17 mouse cellular contexts compared by ENCODE assay signal in the genomic region with DNA sequence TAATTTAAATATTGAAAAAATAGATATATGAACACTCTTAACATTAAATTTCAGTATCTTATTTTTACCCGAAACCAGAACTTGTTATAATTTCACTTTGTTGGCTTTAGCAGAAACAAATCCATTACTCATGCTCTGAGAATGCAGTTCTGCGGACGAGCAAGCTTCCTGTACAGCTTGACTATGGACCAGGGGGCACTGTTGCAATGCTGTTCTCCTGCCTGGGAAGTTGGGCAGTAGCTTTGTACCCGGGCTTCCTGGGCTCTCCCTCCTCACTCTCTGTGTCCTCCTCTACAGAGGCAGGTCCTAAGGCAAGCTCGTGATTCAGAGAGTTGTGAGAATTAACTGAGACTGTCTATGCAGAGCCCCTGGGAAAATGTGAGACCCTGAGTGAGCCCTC.
A peak's percentile ranks its signal among the peaks of the same experiment; 100 is the strongest.
DNase-seq lines count a peak whose midpoint lies in the region; ATAC-seq and TF ChIP-seq lines count a peak whose summit lies in the region.
"Had no signal": no experiment of that assay in that cellular context is flagged by ENCODE, and none has a peak within 500 bp of the region (broad histone marks: within the 10 kb centered on the region; RNA-seq: fewer than 3 reads in every experiment).

No protein-coding gene starts in this region.

- ATAC-seq in activated CD4-positive, CD25-positive, alpha-beta regulatory T cell, adult 4 months = no peak
- ATAC-seq in megakaryocyte progenitor cell, adult 5-6 weeks (replicated peaks; ENCODE audit: poor library complexity) = no peak
- ATAC-seq: inflammation-experienced regulatory T-cells, adult 6 months had no signal

- DNase-seq in adrenal gland, postnatal 10 days = peak; percentile 31
- DNase-seq in adrenal gland, adult 8-10 months = no peak
- DNase-seq in layer of hippocampus, adult 2 months (ENCODE audit: low spot score in 2 of 2) = no peak
- no peak for DNase-seq in layer of hippocampus, adult 8-10 months (ENCODE audit: low spot score in 2 of 2)
- DNase-seq in right cerebral cortex, postnatal 10 days (ENCODE audit: low spot score in 2 of 2) = peak; percentile 34 to 45
- DNase-seq in right cerebral cortex, adult 18-20 months = no peak
- DNase-seq: cerebellum, adult 11-12 months; cerebellum, postnatal 25 days; heart, adult 18-20 months; kidney, adult 8-10 months; liver, embryonic 13.5 days; retina, postnatal 1 day had no signal

- no peak overlapping the region for H3K27ac ChIP-seq in layer of hippocampus, adult 2 months
- H3K27ac ChIP-seq: limb, embryonic 13.5 days; liver, embryonic 13.5 days; stomach, postnatal 0 days had no signal

- no peak overlapping the region for H3K4me3 ChIP-seq in layer of hippocampus, adult 2 months
- H3K4me3 ChIP-seq: limb, embryonic 13.5 days; liver, embryonic 13.5 days had no signal

- peak; percentile 47 for TF ChIP-seq CTCF in layer of hippocampus, adult 2 months (conservative IDR thresholded peaks at IDR 0.05)

Comparison
In these comparisons a context has a peak if more than half of its experiments do, and no peak if none do; other contexts are left out.
1. DNase-seq: peak in adrenal gland, postnatal 10 days (single experiment) and right cerebral cortex, postnatal 10 days (2 of 2); none in adrenal gland, adult 8-10 months (single experiment), layer of hippocampus, adult 2 months (0 of 2), layer of hippocampus, adult 8-10 months (0 of 2) and right cerebral cortex, adult 18-20 months (single experiment).